Mouse (Mus musculus) cerebral cortex, adult 2 months (tissue): ENCODE measurements around the gene Abcg2.

Experiments used
- WGBS: fragments of 180-500 bp; shearing (Covaris S2); methylation state at CpG from one replicate; pipeline ENCODE4 v1.1.7; 2018; 5-methylcytosine and 5-hydroxymethylcytosine counted together

Gene Abcg2

DNA sequence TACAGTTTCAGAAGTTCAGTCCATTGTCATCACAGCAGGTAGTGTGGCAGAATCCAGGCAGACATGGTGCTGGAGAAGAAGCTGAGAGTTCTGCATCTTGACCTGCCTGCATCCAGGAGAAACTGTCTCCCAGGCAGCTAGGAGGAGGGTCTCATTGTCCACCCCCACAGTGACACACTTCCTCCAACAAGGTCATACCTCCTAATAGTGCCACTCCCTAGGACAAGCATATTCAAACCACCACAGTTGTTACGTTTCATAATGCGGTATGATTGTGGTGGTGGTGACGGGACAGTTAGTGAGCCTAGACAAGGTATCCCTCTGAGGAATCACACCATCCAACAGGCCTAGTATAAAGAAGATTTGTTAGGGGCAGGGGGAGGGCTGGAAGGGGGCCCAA is at the start of gene Abcg2:
Abcg2 (plus strand) TSS at position 301 of the 400 bp plus-strand sequence.
- WGBS: 94% methylated on average over 3 of the region's 3 CpGs

DNA sequence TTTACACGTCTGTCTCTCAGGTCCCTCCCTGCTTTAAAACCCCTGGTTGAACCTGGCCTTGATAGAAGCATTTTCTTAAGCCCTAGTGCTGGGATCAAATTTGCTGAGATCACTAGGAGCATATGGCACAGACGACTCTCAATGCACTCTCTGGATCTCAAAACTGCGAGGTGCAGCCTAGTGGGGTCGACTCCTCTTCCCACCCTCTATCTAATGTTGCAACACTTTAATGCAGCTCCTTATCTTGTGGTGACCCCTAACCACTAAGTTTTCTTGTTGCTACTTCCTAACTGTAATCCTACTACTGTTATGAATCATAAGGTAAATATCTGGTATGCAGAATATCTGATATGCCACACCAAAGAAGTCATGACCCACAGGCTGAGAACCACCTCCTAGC is 44.1 kb upstream of the Abcg2 start:
- 76% methylated on average over 4 of the region's 4 CpGs for WGBS

DNA sequence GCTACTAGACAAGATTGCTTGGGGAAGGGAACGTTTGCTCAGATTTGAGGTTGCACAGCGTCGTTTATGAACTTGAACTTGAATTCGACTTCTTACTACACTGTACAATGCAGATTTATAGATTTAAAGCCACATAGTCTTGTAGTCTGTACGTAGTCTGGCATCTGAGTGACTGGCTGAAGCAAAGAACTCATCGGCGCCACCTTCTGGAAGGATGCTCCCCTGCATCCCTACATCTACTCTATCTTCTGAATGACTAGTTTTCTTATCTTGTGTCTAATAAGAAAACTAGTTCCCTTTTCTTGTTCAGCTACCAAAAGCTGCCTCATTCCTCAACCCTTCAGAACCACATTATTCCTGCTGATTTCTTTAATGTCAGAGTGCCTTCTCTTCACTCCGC is 41.5 kb upstream of the Abcg2 start:
- 56% methylated on average over 8 of the region's 8 CpGs for WGBS

DNA sequence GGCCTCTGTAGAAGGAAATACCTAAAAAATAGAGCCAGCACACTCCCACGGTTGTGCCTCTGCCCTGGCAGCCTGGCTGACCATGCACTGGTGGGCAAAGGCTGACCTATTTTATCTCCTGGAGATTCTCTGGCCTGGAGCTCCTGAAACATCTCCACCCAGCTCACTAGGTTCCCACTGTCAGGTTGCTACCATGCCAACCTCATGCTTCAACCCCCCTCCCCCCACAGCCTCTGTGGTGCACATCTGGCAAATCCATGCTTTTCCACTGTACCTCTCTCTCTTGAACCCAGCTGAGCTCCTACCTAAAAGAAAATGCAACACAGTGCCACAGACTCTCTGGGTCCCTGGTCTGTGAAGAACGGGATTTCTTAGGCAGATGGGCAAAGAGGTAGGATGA is 39.4 kb upstream of the Abcg2 start:
- WGBS: 33% methylated on average over 2 of the region's 2 CpGs

GRCm38 (mm10) chr6:58546050-58546449 is 38.3 kb upstream of the Abcg2 start:
- WGBS: 52% methylated on average over 5 of the region's 5 CpGs

DNA sequence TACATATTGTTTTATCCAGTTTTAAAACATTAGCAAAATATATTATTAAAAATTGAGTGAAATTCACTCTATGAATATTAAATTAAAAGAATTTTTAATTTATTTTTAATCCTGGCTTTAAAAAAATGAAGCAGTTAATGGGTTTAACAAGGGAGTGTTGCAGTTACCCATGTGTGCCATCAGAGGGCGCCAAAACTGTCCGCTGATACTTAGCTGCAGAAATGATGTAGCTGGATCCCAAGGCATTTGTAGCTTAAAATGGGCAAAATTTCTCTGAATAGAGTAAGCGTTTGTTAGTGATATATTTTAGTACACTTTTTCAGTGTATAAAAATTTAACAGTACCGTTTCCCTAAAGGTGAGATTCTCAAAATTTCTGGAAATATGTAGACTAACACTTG is 37.5 kb upstream of the Abcg2 start:
- WGBS: 2% methylated on average over 4 of the region's 4 CpGs

- WGBS: 44% methylated on average over 3 of the region's 3 CpGs
Measured at GRCm38 (mm10) chr6:58593987-58594844, 9.9 kb downstream of the Abcg2 start.

DNA sequence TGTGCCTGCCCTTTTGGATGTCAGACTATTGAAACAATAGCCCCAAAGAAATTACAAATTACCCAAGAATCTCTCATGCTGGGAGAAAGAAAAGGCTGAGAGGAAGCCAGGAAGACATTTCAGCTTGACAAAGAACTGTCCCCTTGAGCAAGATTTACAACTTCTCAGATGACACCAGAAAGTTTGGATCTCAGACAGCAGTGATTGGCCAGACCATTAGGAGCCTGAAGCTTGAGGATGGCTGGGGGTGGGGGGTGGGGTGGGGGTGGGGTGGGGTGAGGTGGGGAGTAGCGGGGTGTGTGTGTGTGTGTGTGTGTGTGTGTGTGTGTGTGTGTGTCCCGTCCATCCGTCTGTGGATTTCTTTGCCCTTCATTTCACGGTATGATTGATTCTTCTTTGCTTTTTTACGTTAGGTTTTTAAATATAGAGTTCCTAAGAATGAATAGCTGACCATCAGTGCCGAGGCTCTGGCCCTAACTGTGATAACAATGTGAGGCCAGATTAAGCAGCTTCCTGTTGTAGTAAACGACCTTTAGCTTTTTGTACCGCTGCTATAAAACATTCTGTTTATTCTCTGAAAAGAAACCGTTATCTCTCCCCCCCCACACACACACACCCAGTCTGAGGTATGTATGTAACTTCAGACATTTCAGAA is 11.4 kb downstream of the Abcg2 start:
- 7% methylated on average over 9 of the region's 9 CpGs for WGBS

- 14% methylated on average over 16 of the region's 16 CpGs for WGBS
Measured at GRCm38 (mm10) chr6:58596294-58596653, 12.0 kb downstream of the Abcg2 start.

GRCm38 (mm10) chr6:58602119-58602518 is 17.8 kb downstream of the Abcg2 start:
- 88% methylated on average over 1 of the region's 1 CpGs for WGBS

DNA sequence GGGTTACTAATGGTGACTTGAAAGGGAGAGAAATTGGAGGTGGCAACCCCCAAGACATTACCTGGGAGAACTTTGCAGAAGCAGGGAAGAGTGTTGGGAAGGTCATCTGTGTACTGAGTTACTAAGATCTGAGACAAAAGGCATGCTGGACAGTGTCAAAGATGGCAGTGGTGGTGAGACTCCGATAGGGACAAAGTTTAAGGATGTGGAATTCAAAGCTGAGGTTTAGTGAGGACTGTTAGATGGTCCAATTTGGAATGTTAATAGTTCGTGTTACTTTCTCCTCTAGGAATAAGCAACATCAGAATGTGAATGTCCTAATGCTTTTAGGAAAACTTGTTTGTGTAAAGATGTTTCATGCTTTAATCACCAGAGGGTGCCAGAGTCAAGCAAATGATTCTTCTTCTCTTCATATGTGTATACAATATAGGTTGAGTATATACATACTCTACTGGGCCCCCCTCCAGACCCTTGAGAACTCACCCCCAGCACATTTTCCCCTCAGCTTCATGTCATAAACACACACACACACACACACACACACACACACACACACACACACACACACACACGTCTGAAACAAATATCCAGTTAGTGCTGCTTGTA is 19.3 kb downstream of the Abcg2 start:
- WGBS: 72% methylated on average over 3 of the region's 3 CpGs

GRCm38 (mm10) chr6:58606642-58607041 is 22.3 kb downstream of the Abcg2 start:
- 55% methylated on average over 4 of the region's 4 CpGs for WGBS

DNA sequence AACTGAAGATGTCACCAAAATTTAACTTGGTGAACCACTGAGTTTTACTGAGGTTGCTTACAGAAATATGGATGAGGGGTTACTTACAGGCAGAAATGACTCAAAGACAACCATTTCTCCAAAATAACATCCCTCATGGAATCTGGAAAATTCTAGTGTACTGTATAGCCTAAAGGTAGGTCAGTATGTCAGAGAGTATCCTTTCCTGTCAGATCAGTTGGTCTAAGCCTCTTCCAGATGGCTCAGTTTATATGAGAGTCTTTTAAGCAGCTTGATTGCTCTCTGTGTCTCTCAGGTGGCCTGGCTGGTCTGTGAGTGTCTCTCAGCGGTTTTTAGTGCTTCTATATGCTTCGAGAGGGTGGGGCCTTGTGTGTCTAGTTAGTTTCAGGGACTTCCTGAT is 24.1 kb downstream of the Abcg2 start:
- 77% methylated on average over 2 of the region's 2 CpGs for WGBS

DNA sequence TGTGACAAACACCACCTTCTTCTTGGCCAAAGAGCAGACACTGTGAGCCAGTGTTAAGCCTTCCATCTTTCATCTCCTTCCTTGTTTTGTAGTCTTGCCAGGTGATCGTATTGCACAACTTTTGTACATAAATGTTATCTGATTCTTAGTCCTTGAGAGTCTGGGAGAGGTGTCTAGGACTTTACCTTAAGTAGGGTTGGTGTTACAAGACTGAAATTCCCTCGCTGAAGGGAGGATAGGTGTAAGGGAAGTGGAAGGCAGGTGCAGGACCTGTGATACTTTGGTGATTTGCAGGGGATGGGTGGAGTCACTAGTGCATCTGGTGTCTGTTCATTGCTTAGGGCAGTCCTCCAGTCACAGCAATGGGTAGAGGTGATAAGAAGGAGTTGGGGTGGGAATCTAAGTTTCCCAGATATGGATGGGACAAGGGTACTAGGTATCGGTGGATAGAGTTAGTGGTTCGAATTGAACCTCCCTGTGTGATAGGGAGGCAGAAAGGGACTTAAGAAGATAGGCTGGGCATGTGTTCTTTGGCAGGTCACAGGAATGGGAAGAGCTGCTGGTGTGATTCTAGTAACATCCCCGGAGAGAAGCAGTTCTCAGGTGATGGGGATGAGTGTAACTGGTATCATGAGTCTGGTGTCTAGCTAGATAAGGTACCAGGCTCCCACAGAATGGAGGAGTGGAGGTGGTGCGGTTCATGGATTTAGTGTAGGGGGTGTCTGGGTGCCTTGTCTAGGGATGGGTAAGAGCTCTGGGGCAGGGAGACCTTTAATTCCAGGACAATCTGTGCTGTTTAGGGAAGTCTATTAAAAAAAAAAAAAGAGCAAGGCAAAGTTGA is 25.8 kb downstream of the Abcg2 start:
- WGBS: 89% methylated on average over 6 of the region's 6 CpGs

- WGBS: 71% methylated on average over 4 of the region's 4 CpGs
Measured at GRCm38 (mm10) chr6:58610760-58611654, 26.7 kb downstream of the Abcg2 start.

DNA sequence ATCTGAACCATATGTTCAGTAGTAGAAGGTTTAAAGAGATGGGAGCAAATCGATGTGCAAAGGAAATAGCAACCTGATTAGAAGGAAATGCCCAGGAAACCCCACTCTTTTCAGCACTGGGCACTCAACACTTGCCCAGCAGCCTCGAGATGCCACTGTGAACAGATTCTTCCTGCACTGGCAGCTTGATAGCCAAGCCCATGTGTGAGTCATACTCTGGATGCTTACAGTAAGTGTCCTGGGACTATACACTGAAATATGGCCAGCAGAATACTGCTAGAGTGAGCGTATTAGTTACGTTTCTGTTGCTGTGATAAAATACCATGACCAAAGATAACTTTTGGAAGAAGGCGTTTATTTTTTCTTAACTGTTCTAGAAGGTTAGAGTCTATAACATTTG is 39.8 kb downstream of the Abcg2 start:
- 73% methylated on average over 5 of the region's 5 CpGs for WGBS

DNA sequence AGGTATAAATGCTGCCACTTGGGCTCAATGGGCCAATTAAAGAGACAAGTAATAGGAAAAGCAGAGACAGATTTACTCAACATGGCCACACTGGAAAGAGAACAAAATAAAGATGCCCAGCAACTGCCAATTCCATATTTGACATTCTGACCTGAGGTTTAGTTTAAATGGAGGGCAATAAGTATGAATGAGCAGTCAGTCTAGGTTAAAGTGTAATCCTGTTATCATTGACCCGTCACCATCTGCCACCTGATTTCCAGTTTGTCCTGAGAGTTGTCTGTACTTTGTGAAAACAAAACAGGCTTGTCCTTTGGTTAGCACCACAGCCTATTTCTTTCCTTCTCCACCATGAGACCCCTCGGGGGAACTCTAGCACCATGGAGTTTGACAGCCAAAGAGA is 44.9 kb downstream of the Abcg2 start:
- 94% methylated on average over 2 of the region's 2 CpGs for WGBS

DNA sequence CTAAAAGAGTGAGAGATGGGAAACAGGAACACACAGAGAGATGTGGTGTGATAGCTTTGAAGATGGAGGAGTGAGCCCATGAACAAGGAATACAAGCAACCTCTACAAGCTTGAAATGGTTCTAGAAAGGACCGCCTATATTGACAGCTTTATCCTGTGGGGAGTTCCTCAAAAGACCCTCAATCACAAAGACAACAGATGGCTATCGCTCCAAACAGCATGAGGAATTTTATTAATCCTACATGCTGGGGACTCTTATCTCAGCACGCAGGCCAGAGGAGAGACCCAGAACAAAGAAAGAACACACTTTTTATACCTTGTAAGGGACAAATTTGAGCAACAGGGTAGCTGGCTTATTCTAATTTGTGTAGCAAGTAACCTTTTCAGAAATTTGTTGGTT is 48.1 kb downstream of the Abcg2 start:
- 88% methylated on average over 3 of the region's 3 CpGs for WGBS

- WGBS: 90% methylated on average over 4 of the region's 4 CpGs
Measured at GRCm38 (mm10) chr6:58633731-58634130, 49.4 kb downstream of the Abcg2 start.

DNA sequence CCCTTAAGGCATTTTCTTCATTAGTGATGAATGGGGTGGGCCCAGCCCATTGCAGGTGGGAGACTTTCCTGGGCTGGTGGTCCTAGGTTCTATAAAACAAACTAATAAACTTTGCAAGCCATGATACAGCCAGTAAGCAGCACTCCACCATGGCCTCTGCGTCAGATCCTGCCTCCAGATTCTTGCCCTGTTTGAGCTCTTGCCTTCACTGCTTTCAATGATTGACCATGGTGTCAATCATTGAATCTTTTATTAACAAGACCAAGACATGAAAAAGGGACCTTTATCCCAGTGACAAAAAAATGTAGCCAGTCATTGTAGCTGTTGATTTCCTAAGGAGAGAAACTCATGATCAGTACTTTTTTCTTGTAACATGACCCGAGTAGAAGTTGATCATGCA is 55.1 kb downstream of the Abcg2 start:
- 94% methylated on average over 2 of the region's 2 CpGs for WGBS
